Mouse (Mus musculus) neural tube, embryonic 14.5 days (tissue): Measurements from ENCODE around the gene Olfr164. TPM values are rescaled to one million over a fixed set of nuclear protein-coding genes. Genes with fewer than 3 reads are reported as not detected.

ENCODE experiments used
- microRNA-seq: library from miRNA; unstranded; fragments of <30 nt; microRNA quantifications from one replicate; pipeline ENCODE4, GENCODE M21; 2016
- polyA plus RNA-seq: library from polyadenylated mRNA; unstranded; fragments of >200 nt; fragmentation: Nextera tagmentation; extraction: Ambion mirVana; gene quantifications from 2 replicates; pipeline ENCODE4 v1.2.1, GENCODE M21; 2014

The Olfr164 gene
- polyA plus RNA-seq, 1 experiment from 2014 or later: not detected

Small RNA genes within 50 kb of the gene (microRNA-seq; reads per million reads assigned to microRNA genes)
- gene Gm23612: not detected

Other genes starting within 250 kb of the Olfr164 start
- not detected in 2 replicates for gene Olfr165, start 109.1 kb upstream of the Olfr164 start, polyA plus RNA-seq
- gene Olfr166, start 169.6 kb upstream of the Olfr164 start, polyA plus RNA-seq: not detected in 2 replicates
- not detected in 2 replicates for gene Olfr167, start 208.2 kb upstream of the Olfr164 start, polyA plus RNA-seq
- gene Olfr168, start 221.5 kb upstream of the Olfr164 start, polyA plus RNA-seq: not detected in 2 replicates